Mouse (Mus musculus) limb, embryonic 13.5 days (tissue): ENCODE measurements at regions not wholly inside any gene's neighbourhood (a gene's known extent, or its start where the extent isn't known, plus 50 kb on each side); places are given as distances from the start of the nearest gene placed in this dataset.

ENCODE experiments used
- ATAC-seq: fragments of 200-750 bp; cut with Nextera tagmentation; 2 replicates; pipeline ENCODE4 v1.8.0; 2017; ENCODE audit warnings: low read depth, moderate number of reproducible peaks, moderate TSS enrichment; ENCODE audit not compliant: low FRiP score
- H3K27ac ChIP-seq: fragments of 300-500 bp; sonication (generic); 2 replicates; pipeline ENCODE4 v1.5.1; 2015; ENCODE audit warnings: inconsistent platforms, mild to moderate bottlenecking, moderate library complexity
- H3K27me3 ChIP-seq: fragments of 300-500 bp; sonication (generic); 2 replicates; pipeline ENCODE4 v1.6.1; 2015; ENCODE audit warnings: mild to moderate bottlenecking, inconsistent platforms
- H3K36me3 ChIP-seq: fragments of 300-500 bp; sonication (generic); 2 replicates; pipeline ENCODE4 v1.6.1; 2015; ENCODE audit warnings: inconsistent platforms, mild to moderate bottlenecking, moderate library complexity
- H3K4me1 ChIP-seq: fragments of 300-500 bp; sonication (generic); 2 replicates; pipeline ENCODE4 v1.6.1; 2015; ENCODE audit warnings: inconsistent platforms
- H3K4me2 ChIP-seq: fragments of 300-500 bp; sonication (generic); replicated peaks from 2 replicates; pipeline ENCODE4 v1.6.1; 2015; ENCODE audit warnings: inconsistent platforms, mild to moderate bottlenecking, moderate library complexity
- H3K4me3 ChIP-seq: fragments of 300-500 bp; sonication (generic); 2 replicates; pipeline ENCODE4 v1.5.1; 2015; ENCODE audit warnings: moderate library complexity, mild to moderate bottlenecking, inconsistent platforms
- H3K9ac ChIP-seq: fragments of 300-500 bp; sonication (generic); 2 replicates; pipeline ENCODE4 v1.6.1; 2015; ENCODE audit warnings: mild to moderate bottlenecking, inconsistent platforms
- H3K9me3 ChIP-seq: fragments of 300-500 bp; sonication (generic); 2 replicates; pipeline ENCODE4 v1.6.1; 2016; ENCODE audit warnings: inconsistent platforms
- WGBS: fragments of 180-500 bp; shearing (Covaris S2); methylation state at CpG from one replicate; pipeline ENCODE4 v1.1.7; 2015; 5-methylcytosine and 5-hydroxymethylcytosine counted together

DNA sequence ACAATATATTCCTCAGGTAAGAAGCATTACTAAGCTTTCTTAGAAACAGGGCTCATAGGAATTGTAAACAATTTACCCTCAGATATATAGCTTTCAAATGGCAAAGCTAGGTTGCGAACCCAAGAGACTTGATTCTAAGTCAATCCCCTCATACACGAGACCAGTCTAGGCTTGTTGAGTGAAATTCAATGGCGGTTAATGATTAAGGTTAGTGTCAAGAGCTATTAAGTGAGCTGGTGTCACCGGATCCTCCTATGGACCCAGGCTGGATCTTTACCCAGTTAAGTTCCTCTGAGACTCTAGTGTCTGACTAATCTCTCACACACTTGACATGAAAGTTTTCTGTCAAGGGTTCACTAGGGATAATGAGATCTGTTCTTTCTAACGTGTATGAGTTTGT lies 57.6 kb upstream of the Mad2l1 start:
- no peaks in the 10 kb centered on the region for H3K9me3 ChIP-seq
- H3K4me2 ChIP-seq: no peak overlapping the region
- no peak overlapping the region for H3K9ac ChIP-seq
- H3K4me1 ChIP-seq: no peaks in the 10 kb centered on the region
- no peak overlapping the region for H3K4me3 ChIP-seq
- H3K36me3 ChIP-seq: no peaks in the 10 kb centered on the region
- H3K27me3 ChIP-seq: no peaks in the 10 kb centered on the region
- H3K27ac ChIP-seq: no peak overlapping the region
- ATAC-seq: no peak
- WGBS: 36% methylated on average over 5 of the region's 5 CpGs

GRCm38 (mm10) chr6:66478326-66478964 lies 56.7 kb upstream of the Mad2l1 start:
- H3K27me3 ChIP-seq: no peaks in the 10 kb centered on the region
- 23% methylated on average over 4 of the region's 4 CpGs for WGBS
- H3K9me3 ChIP-seq: no peaks in the 10 kb centered on the region
- H3K27ac ChIP-seq: no peak overlapping the region
- no peak overlapping the region for H3K9ac ChIP-seq
- H3K4me3 ChIP-seq: no peak overlapping the region
- no peaks in the 10 kb centered on the region for H3K36me3 ChIP-seq
- no peak overlapping the region for H3K4me2 ChIP-seq
- no peak for ATAC-seq
- no peaks in the 10 kb centered on the region for H3K4me1 ChIP-seq

- no peaks in the 10 kb centered on the region for H3K9me3 ChIP-seq
- 26% methylated on average over 5 of the region's 5 CpGs for WGBS
These were observed 55.6 kb upstream of the Mad2l1 start for GRCm38 (mm10) chr6:66479576-66479975.

GRCm38 (mm10) chr6:66480207-66480606 lies 55.0 kb upstream of the Mad2l1 start:
- no peaks in the 10 kb centered on the region for H3K36me3 ChIP-seq
- H3K27ac ChIP-seq: no peak overlapping the region
- no peak overlapping the region for H3K4me2 ChIP-seq
- H3K27me3 ChIP-seq: no peaks in the 10 kb centered on the region
- no peak overlapping the region for H3K4me3 ChIP-seq
- WGBS: 67% methylated on average over 2 of the region's 2 CpGs
- no peak overlapping the region for H3K9ac ChIP-seq
- no peak for ATAC-seq
- no peaks in the 10 kb centered on the region for H3K4me1 ChIP-seq
- no peaks in the 10 kb centered on the region for H3K9me3 ChIP-seq

More at GRCm38 (mm10) chr6:66479576-66479975, 55.6 kb upstream of the Mad2l1 start:
- no peak for ATAC-seq
- Histone ChIP-seq H3K4me2 (no peak overlapping the region), H3K9ac (no peak overlapping the region), H3K27ac (no peak overlapping the region), H3K36me3 (no peaks in the 10 kb centered on the region), H3K4me3 (no peak overlapping the region), H3K27me3 (no peaks in the 10 kb centered on the region), H3K4me1 (no peaks in the 10 kb centered on the region)

DNA sequence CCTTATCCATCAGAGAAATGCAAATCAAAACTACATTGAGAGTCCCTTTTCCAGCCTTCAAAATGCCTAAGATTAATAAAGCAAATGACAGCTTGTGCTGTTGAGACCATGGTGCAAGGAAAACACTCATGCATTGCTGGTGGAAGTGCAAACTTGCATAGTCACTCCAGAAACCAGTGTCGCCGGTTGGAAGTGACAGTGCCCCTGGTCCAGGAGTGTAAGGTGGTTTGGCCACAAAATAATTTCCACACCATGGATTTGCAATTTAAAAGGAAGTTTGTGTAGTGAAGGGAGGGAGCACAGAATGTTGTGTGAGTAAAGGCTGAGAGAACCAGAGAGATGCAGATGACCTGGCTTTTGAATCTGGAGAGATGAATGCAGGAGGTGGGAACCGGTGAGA lies 52.4 kb upstream of the Mad2l1 start:
- Histone ChIP-seq H3K27me3 (no peaks in the 10 kb centered on the region), H3K27ac (no peak overlapping the region), H3K9ac (no peak overlapping the region), H3K36me3 (no peaks in the 10 kb centered on the region), H3K4me2 (no peak overlapping the region), H3K4me3 (no peak overlapping the region), H3K9me3 (no peaks in the 10 kb centered on the region), H3K4me1 (no peaks in the 10 kb centered on the region)
- 91% methylated on average over 3 of the region's 3 CpGs for WGBS
- no peak for ATAC-seq
